Mouse (Mus musculus) ES-E14 (cell line): ENCODE measurements at regions not wholly inside any gene's neighbourhood (a gene's known extent, or its start where the extent isn't known, plus 50 kb on each side); places are given as distances from the start of the nearest gene placed in this dataset.

Experiments
- CHD2 ChIP-seq: IDR thresholded peaks from 2 replicates; pipeline ENCODE4 v1.6.1; 2014; ENCODE audit warnings: mild to moderate bottlenecking, low read depth, low read length, inconsistent platforms
- MAFK ChIP-seq: IDR thresholded peaks from 2 replicates; pipeline ENCODE4 v1.6.1; 2014; ENCODE audit warnings: mild to moderate bottlenecking, low read depth, low read length, inconsistent platforms; ENCODE audit not compliant: insufficient read depth
- ZC3H11A ChIP-seq: IDR thresholded peaks from 2 replicates; pipeline ENCODE4 v1.6.1; 2012; ENCODE audit warnings: low read depth, mild to moderate bottlenecking, inconsistent platforms, low read length, borderline replicate concordance

DNA sequence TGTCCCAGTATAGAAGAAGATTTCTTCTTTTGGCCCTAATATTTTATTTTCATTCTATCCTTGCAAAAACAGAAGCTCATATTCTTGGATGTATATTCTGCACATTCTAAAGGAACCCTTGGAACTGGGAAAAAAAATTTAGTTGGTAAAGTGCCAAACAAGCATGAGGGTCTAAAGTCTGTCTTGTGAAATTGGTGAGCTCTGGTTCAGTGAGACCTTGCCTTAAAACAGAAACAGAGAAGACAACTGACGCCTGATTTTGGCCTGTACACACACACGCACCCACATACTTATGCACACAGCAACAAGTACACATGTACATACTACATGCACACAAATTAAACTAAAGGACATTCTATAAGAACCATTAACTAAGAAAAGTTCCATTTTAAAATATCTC, 62.4 kb upstream of the Zranb2 start:
- TF ChIP-seq ZC3H11A: no peak
- TF ChIP-seq CHD2: no peak
- TF ChIP-seq MAFK: no peak
